Mouse (Mus musculus): ENCODE results near the gene Grid1.

- TF ChIP-seq CTCF (IDR thresholded peaks at IDR 0.05; ENCODE audit: extremely low read depth, insufficient read length, insufficient replicate concordance, low read depth, low read length) (no peak), POLR2A (IDR thresholded peaks at IDR 0.05; ENCODE audit: low read depth, low read length) (no peak)
These were observed 4.3 kb downstream of the Grid1 start for GRCm38 (mm10) chr14:34824186-34824585.
